Mouse (Mus musculus) lung, postnatal 14 days (tissue): ENCODE measurements around the gene Racgap1.
A peak's percentile ranks its signal among the peaks of the same experiment; 100 is the strongest.

Experiments used
- DNase-seq: peaks from one replicate; pipeline ENCODE4 v3.0.0; 2021

Racgap1 gene

GRCm38 (mm10) chr15:99651163-99651872 lies at the start of gene Racgap1:
Gene Racgap1 (minus strand): TSS chr15:99651656.
- DNase-seq: peak; percentile 99

GRCm38 (mm10) chr15:99700219-99701106 lies 49.0 kb upstream of the Racgap1 start:
- DNase-seq: no peak

GRCm38 (mm10) chr15:99699715-99700114 lies 48.3 kb upstream of the Racgap1 start:
- no peak for DNase-seq

- no peak for DNase-seq
Observed at GRCm38 (mm10) chr15:99698533-99699085, 47.2 kb upstream of the Racgap1 start.

- no peak for DNase-seq
Observed at GRCm38 (mm10) chr15:99697309-99697708, 45.9 kb upstream of the Racgap1 start.

- no peak for DNase-seq
Observed at GRCm38 (mm10) chr15:99691976-99692375, 40.5 kb upstream of the Racgap1 start.

GRCm38 (mm10) chr15:99690924-99691323 lies 39.5 kb upstream of the Racgap1 start:
- no peak for DNase-seq

GRCm38 (mm10) chr15:99688712-99689111 lies 37.3 kb upstream of the Racgap1 start:
- DNase-seq: peak; percentile 65

- DNase-seq: no peak
Observed at GRCm38 (mm10) chr15:99684156-99684555, 32.7 kb upstream of the Racgap1 start.

- no peak for DNase-seq
Observed at GRCm38 (mm10) chr15:99682880-99683279, 31.4 kb upstream of the Racgap1 start.

- no peak for DNase-seq
Observed at GRCm38 (mm10) chr15:99679008-99679407, 27.6 kb upstream of the Racgap1 start.

GRCm38 (mm10) chr15:99678063-99678800 lies 26.8 kb upstream of the Racgap1 start:
- peak; percentile 54 for DNase-seq

GRCm38 (mm10) chr15:99677089-99677488 lies 25.6 kb upstream of the Racgap1 start:
- no peak for DNase-seq

GRCm38 (mm10) chr15:99674866-99675265 lies 23.4 kb upstream of the Racgap1 start:
- DNase-seq: no peak

GRCm38 (mm10) chr15:99671783-99672182 lies 20.3 kb upstream of the Racgap1 start:
- DNase-seq: no peak

GRCm38 (mm10) chr15:99670964-99671670 lies 19.7 kb upstream of the Racgap1 start:
- DNase-seq: no peak

GRCm38 (mm10) chr15:99670154-99670821 lies 18.8 kb upstream of the Racgap1 start, which contains the start of gene Asic1:
Gene Asic1 (plus strand): TSS chr15:99670368.
- peak; percentile 68 for DNase-seq

- DNase-seq: no peak
Observed at GRCm38 (mm10) chr15:99669392-99669791, 17.9 kb upstream of the Racgap1 start.

- DNase-seq: peak; percentile 84
Observed at GRCm38 (mm10) chr15:99668881-99669280, 17.4 kb upstream of the Racgap1 start.

- no peak for DNase-seq
Observed at GRCm38 (mm10) chr15:99667544-99667943, 16.1 kb upstream of the Racgap1 start.
